Mouse (Mus musculus): ENCODE measurements around the gene Rxfp4.

DNA sequence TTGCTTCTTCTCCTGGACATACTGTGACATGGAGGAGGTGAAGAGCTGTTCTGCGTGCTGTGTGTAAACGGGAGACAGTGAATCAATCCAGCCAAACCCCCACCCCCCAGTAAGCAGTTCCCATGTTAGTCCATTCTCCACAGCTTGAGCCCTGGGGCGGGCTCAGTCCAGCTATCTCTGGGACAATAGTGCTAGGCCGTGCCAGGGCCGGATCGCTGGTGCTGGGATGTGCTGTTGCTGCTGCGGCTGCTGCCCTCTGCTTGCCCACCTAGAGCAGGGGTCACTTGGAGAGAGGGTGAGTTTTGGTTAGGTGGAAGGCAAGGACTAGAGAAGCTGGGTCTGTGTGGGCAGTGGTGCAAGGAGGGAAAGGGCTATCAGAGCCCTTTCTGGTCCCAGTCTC, 26.6 kb downstream of the Rxfp4 start:
- TF ChIP-seq CTCF (conservative IDR thresholded peaks at IDR 0.05; ENCODE audit: insufficient read depth, insufficient read length, low read depth, low read length) = no peak
- TF ChIP-seq POLR2A (IDR thresholded peaks at IDR 0.05; ENCODE audit: low read depth, low read length) = no peak

Data from kidney, adult 2 months (tissue).